Mouse (Mus musculus): ENCODE data around the gene Cenpp. TPM values are rescaled to one million over a fixed set of nuclear protein-coding genes. Genes with fewer than 3 reads are reported as not detected.

Cenpp gene
- polyA plus RNA-seq, 1 experiment from 2014 or later = 21.5 TPM

GRCm38 (mm10) chr13:49643669-49644362 lies 8.8 kb downstream of the Cenpp start:
- Histone ChIP-seq H3K27ac (no peak overlapping the region), H3K36me3 (ENCODE audit: insufficient read depth, low read length) (no peaks in the 10 kb centered on the region), H3K4me1 (replicated peaks; ENCODE audit: insufficient read depth, low read length) (no peaks in the 10 kb centered on the region), H3K9ac (ENCODE audit: low read depth, low read length) (no peak overlapping the region), H3K27me3 (ENCODE audit: insufficient read depth, low read length) (no peaks in the 10 kb centered on the region), H3K4me3 (replicated peaks; ENCODE audit: low read depth, low read length) (no peak overlapping the region), H3K9me3 (replicated peaks; ENCODE audit: low read length) (no peaks in the 10 kb centered on the region), H3K4me2 (ENCODE audit: low read length) (no peak overlapping the region)
- no peak for TF ChIP-seq CTCF (IDR thresholded peaks at IDR 0.05; ENCODE audit: low read depth)
- ATAC-seq (replicated peaks; ENCODE audit: low FRiP score, low read depth) (no peak), DNase-seq (ENCODE audit: low spot score) (no peak)

GRCm38 (mm10) chr13:49642650-49643049 lies 9.9 kb downstream of the Cenpp start:
- no peak for DNase-seq (ENCODE audit: low spot score)
- Histone ChIP-seq H3K27ac (no peak overlapping the region), H3K36me3 (ENCODE audit: insufficient read depth, low read length) (no peaks in the 10 kb centered on the region), H3K27me3 (ENCODE audit: insufficient read depth, low read length) (no peaks in the 10 kb centered on the region), H3K4me2 (ENCODE audit: low read length) (no peak overlapping the region), H3K9ac (ENCODE audit: low read depth, low read length) (no peak overlapping the region), H3K9me3 (replicated peaks; ENCODE audit: low read length) (no peaks in the 10 kb centered on the region), H3K4me1 (replicated peaks; ENCODE audit: insufficient read depth, low read length) (no peaks in the 10 kb centered on the region), H3K4me3 (replicated peaks; ENCODE audit: low read depth, low read length) (no peak overlapping the region)
- 64% methylated on average over 6 of the region's 6 CpGs for WGBS
- ATAC-seq (replicated peaks; ENCODE audit: low FRiP score, low read depth) = no peak
- no peak for TF ChIP-seq CTCF (IDR thresholded peaks at IDR 0.05; ENCODE audit: low read depth)

- Histone ChIP-seq H3K9ac (ENCODE audit: low read depth, low read length) (no peak overlapping the region), H3K36me3 (ENCODE audit: insufficient read depth, low read length) (no peaks in the 10 kb centered on the region), H3K27me3 (ENCODE audit: insufficient read depth, low read length) (no peaks in the 10 kb centered on the region), H3K4me1 (replicated peaks; ENCODE audit: insufficient read depth, low read length) (no peaks in the 10 kb centered on the region), H3K27ac (no peak overlapping the region), H3K4me2 (ENCODE audit: low read length) (no peak overlapping the region), H3K4me3 (replicated peaks; ENCODE audit: low read depth, low read length) (no peak overlapping the region), H3K9me3 (replicated peaks; ENCODE audit: low read length) (no peaks in the 10 kb centered on the region)
- ATAC-seq (replicated peaks; ENCODE audit: low FRiP score, low read depth) = no peak
- WGBS = 91% methylated on average over 2 of the region's 2 CpGs
- no peak for DNase-seq (ENCODE audit: low spot score)
- no peak for TF ChIP-seq CTCF (IDR thresholded peaks at IDR 0.05; ENCODE audit: low read depth)
Observed at GRCm38 (mm10) chr13:49639965-49640364, 12.6 kb downstream of the Cenpp start.

GRCm38 (mm10) chr13:49629076-49629475 lies 23.5 kb downstream of the Cenpp start:
- no peak for TF ChIP-seq CTCF (IDR thresholded peaks at IDR 0.05; ENCODE audit: low read depth)
- H3K27me3 ChIP-seq (ENCODE audit: insufficient read depth, low read length) = no peaks in the 10 kb centered on the region
- H3K4me3 ChIP-seq (replicated peaks; ENCODE audit: low read depth, low read length) = no peak overlapping the region
- no peak for DNase-seq (ENCODE audit: low spot score)
- H3K4me2 ChIP-seq (ENCODE audit: low read length) = no peak overlapping the region
- no peaks in the 10 kb centered on the region for H3K9me3 ChIP-seq (replicated peaks; ENCODE audit: low read length)
- ATAC-seq (replicated peaks; ENCODE audit: low FRiP score, low read depth) = no peak
- H3K4me1 ChIP-seq (replicated peaks; ENCODE audit: insufficient read depth, low read length) = no peaks in the 10 kb centered on the region
- WGBS = 86% methylated on average over 2 of the region's 2 CpGs
- H3K9ac ChIP-seq (ENCODE audit: low read depth, low read length) = no peak overlapping the region
- H3K27ac ChIP-seq = no peak overlapping the region
- H3K36me3 ChIP-seq (ENCODE audit: insufficient read depth, low read length) = no peaks in the 10 kb centered on the region

GRCm38 (mm10) chr13:49628167-49628566 lies 24.4 kb downstream of the Cenpp start:
- no peak for TF ChIP-seq CTCF (IDR thresholded peaks at IDR 0.05; ENCODE audit: low read depth)
- no peak overlapping the region for H3K27ac ChIP-seq
- no peaks in the 10 kb centered on the region for H3K36me3 ChIP-seq (ENCODE audit: insufficient read depth, low read length)
- no peak overlapping the region for H3K4me3 ChIP-seq (replicated peaks; ENCODE audit: low read depth, low read length)
- DNase-seq (ENCODE audit: low spot score) (no peak), ATAC-seq (replicated peaks; ENCODE audit: low FRiP score, low read depth) (no peak)
- no peak overlapping the region for H3K4me2 ChIP-seq (ENCODE audit: low read length)
- no peak overlapping the region for H3K9ac ChIP-seq (ENCODE audit: low read depth, low read length)
- H3K9me3 ChIP-seq (replicated peaks; ENCODE audit: low read length) = no peaks in the 10 kb centered on the region
- no peaks in the 10 kb centered on the region for H3K27me3 ChIP-seq (ENCODE audit: insufficient read depth, low read length)
- no peaks in the 10 kb centered on the region for H3K4me1 ChIP-seq (replicated peaks; ENCODE audit: insufficient read depth, low read length)

GRCm38 (mm10) chr13:49623216-49623615 lies 29.4 kb downstream of the Cenpp start:
- no peak overlapping the region for H3K4me2 ChIP-seq (ENCODE audit: low read length)
- no peak overlapping the region for H3K4me3 ChIP-seq (replicated peaks; ENCODE audit: low read depth, low read length)
- no peak for TF ChIP-seq CTCF (IDR thresholded peaks at IDR 0.05; ENCODE audit: low read depth)
- no peaks in the 10 kb centered on the region for H3K9me3 ChIP-seq (replicated peaks; ENCODE audit: low read length)
- ATAC-seq (replicated peaks; ENCODE audit: low FRiP score, low read depth) = no peak
- no peak overlapping the region for H3K9ac ChIP-seq (ENCODE audit: low read depth, low read length)
- no peaks in the 10 kb centered on the region for H3K36me3 ChIP-seq (ENCODE audit: insufficient read depth, low read length)
- no peaks in the 10 kb centered on the region for H3K27me3 ChIP-seq (ENCODE audit: insufficient read depth, low read length)
- H3K27ac ChIP-seq = no peak overlapping the region
- WGBS = 79% methylated on average over 1 of the region's 1 CpGs
- no peak for DNase-seq (ENCODE audit: low spot score)
- H3K4me1 ChIP-seq (replicated peaks; ENCODE audit: insufficient read depth, low read length) = no peaks in the 10 kb centered on the region

- DNase-seq (ENCODE audit: low spot score) (no peak), ATAC-seq (replicated peaks; ENCODE audit: low FRiP score, low read depth) (no peak)
- H3K4me2 ChIP-seq (ENCODE audit: low read length) = no peak overlapping the region
- H3K4me1 ChIP-seq (replicated peaks; ENCODE audit: insufficient read depth, low read length) = no peaks in the 10 kb centered on the region
- no peak overlapping the region for H3K9ac ChIP-seq (ENCODE audit: low read depth, low read length)
- no peaks in the 10 kb centered on the region for H3K27me3 ChIP-seq (ENCODE audit: insufficient read depth, low read length)
- no peaks in the 10 kb centered on the region for H3K36me3 ChIP-seq (ENCODE audit: insufficient read depth, low read length)
- TF ChIP-seq CTCF (IDR thresholded peaks at IDR 0.05; ENCODE audit: low read depth) = no peak
- H3K9me3 ChIP-seq (replicated peaks; ENCODE audit: low read length) = no peaks in the 10 kb centered on the region
- no peak overlapping the region for H3K4me3 ChIP-seq (replicated peaks; ENCODE audit: low read depth, low read length)
- H3K27ac ChIP-seq = no peak overlapping the region
Observed at GRCm38 (mm10) chr13:49618365-49618764, 34.2 kb downstream of the Cenpp start.
